ENCODE assay signal across 8 mouse cellular contexts in genomic region chr16:57362679-57363401, GRCm38 (mm10). TPM values are rescaled to one million over a fixed set of nuclear protein-coding genes. Genes with fewer than 3 reads are reported as not detected.
DNase-seq lines count a peak whose midpoint lies in the region; ATAC-seq and TF ChIP-seq lines count a peak whose summit lies in the region.

No protein-coding gene starts in this region.

- intact Hi-C loops in gastrocnemius, adult 2 months (cut with DNase I): loop anchor here (5.0 kb wide), 1 partner anchor 34 kb away; no protein-coding TSS in a partner anchor

- H3K4me3 ChIP-seq in gastrocnemius, adult 2 months: peak overlapping the region; percentile 54
- no peak overlapping the region for H3K4me3 ChIP-seq in hindbrain, embryonic 12.5 days
- no peak overlapping the region; the same call in 1 of the 2 replicates for H3K4me3 ChIP-seq in lung, embryonic 16.5 days (ENCODE audit: low read length)

- peak overlapping the region; percentile 80 for H3K27ac ChIP-seq in gastrocnemius, adult 2 months
- H3K27ac ChIP-seq in hindbrain, embryonic 12.5 days: no peak overlapping the region
- no peak overlapping the region for H3K27ac ChIP-seq in lung, embryonic 16.5 days (ENCODE audit: low read length)

- peak; percentile 85 to 89 for DNase-seq in adrenal gland, adult (ENCODE audit: inconsistent age in 2 of 2, low spot score in 1 of 2)
- peak; percentile 70 to 79 for DNase-seq in cerebellum, postnatal 14 days
- DNase-seq in gastrocnemius, adult 2 months: peak; percentile 81
- DNase-seq in layer of hippocampus, postnatal 14 days (ENCODE audit: low spot score in 2 of 2): peak; percentile 36 to 60
- DNase-seq in retina, embryonic 14.5 days (ENCODE audit: low spot score): peak; percentile 56
- DNase-seq in thymus, postnatal 25 days: no peak

- no peaks in the 10 kb centered on the region for H3K36me3 ChIP-seq in hindbrain, embryonic 12.5 days
- H3K36me3 ChIP-seq in lung, embryonic 16.5 days (ENCODE audit: control insufficient read depth, insufficient read depth, low read length): no peaks in the 10 kb centered on the region

- ATAC-seq in hindbrain, embryonic 12.5 days (ENCODE audit: low FRiP score): peak; percentile 83
- ATAC-seq in lung, embryonic 16.5 days (ENCODE audit: low read depth): peak; percentile 85

- H3K9me3 ChIP-seq in hindbrain, embryonic 12.5 days (replicated peaks): no peaks in the 10 kb centered on the region
- no peaks in the 10 kb centered on the region for H3K9me3 ChIP-seq in lung, embryonic 16.5 days (ENCODE audit: control insufficient read depth, low read length)

- H3K4me2 ChIP-seq in hindbrain, embryonic 12.5 days (replicated peaks): peak overlapping the region; percentile 41
- H3K4me2 ChIP-seq in lung, embryonic 16.5 days (ENCODE audit: low read depth, low read length): peak overlapping the region; percentile 37

- H3K9ac ChIP-seq in hindbrain, embryonic 12.5 days: peak overlapping the region; percentile 18; the same call in 1 of the 2 replicates
- H3K9ac ChIP-seq in lung, embryonic 16.5 days (ENCODE audit: low read length): peak overlapping the region; percentile 52

- peaks cover 15% of the 10 kb centered on the region for H3K4me1 ChIP-seq in hindbrain, embryonic 12.5 days
- H3K4me1 ChIP-seq in lung, embryonic 16.5 days (replicated peaks; ENCODE audit: control insufficient read depth, insufficient read depth, low read length): peaks cover 10% of the 10 kb centered on the region; the same call in 1 of the 2 replicates

- H3K27me3 ChIP-seq in hindbrain, embryonic 12.5 days: no peaks in the 10 kb centered on the region
- no peaks in the 10 kb centered on the region for H3K27me3 ChIP-seq in lung, embryonic 16.5 days (ENCODE audit: control insufficient read depth, insufficient read depth, low read depth, low read length)

- WGBS in hindbrain, embryonic 12.5 days: 32% methylated on average over 18 of the region's 18 CpGs
- 30% methylated on average over 18 of the region's 18 CpGs for WGBS in lung, embryonic 16.5 days

- TF ChIP-seq CTCF in gastrocnemius, adult 2 months (IDR thresholded peaks at IDR 0.05): peak; percentile 70

RNA-seq across cellular contexts. Expression of gene Filip1l, which starts 9.9 kb away (rescaled TPM):
- 10 to 100 TPM; 37.5 to 67.0 TPM for total RNA-seq in gastrocnemius, adult 2 months (2021)
- polyA plus RNA-seq in hindbrain, embryonic 12.5 days (2016; fragmentation: Nextera tagmentation; extraction: Ambion mirVana): 8.5 and 9.8 TPM in 2 replicates
- total RNA-seq in layer of hippocampus, postnatal 14 days (2021): 1 to 10 TPM; 3.5 to 5.1 TPM
- polyA plus RNA-seq in lung, embryonic 16.5 days (2015; fragmentation: Nextera tagmentation; extraction: Ambion mirVana): 28.0 and 32.6 TPM in 2 replicates

Comparison
In these comparisons a context has a peak if more than half of its experiments do, and no peak if none do; other contexts are left out.
1. RNA of gene Filip1l, which starts 9.9 kb away (total RNA-seq): 37.5 to 67.0 TPM in gastrocnemius, adult 2 months; 3.5 to 5.1 TPM in layer of hippocampus, postnatal 14 days; every median in the first group is over 4 times any median in the second.